Mouse (Mus musculus): ENCODE measurements around the gene Mmp11. TPM values are rescaled to one million over a fixed set of nuclear protein-coding genes. Genes with fewer than 3 reads are reported as not detected.

The Mmp11 gene
- total RNA-seq (2021) (1 to 10 TPM; 4.7 to 5.4 TPM), polyA plus RNA-seq (2012; rRNA removed) (15.6 and 15.7 TPM in 2 replicates)
- long read RNA-seq, partial matches to known transcripts = 0 of 2 reads
- long read RNA-seq, other reads (novel, unspliced or antisense) = 0 of 2 reads

GRCm38 (mm10) chr10:75935680-75936541 is at the start of gene Mmp11:
Gene Mmp11, minus strand, starts transcription at chr10:75936496.
- Histone ChIP-seq H3K4me1 (ENCODE audit: control insufficient read depth, insufficient read depth, low read length) (peaks cover 12% of the 10 kb centered on the region), H3K4me3 (peak within 1 kb of the TSS; percentile 55), H3K36me3 (ENCODE audit: control insufficient read depth, insufficient read depth, low read length) (no peaks in the 10 kb centered on the region), H3K27ac (peak within 1 kb of the TSS; percentile 84), H3K9ac (ENCODE audit: low read depth, low read length) (peak within 1 kb of the TSS; percentile 88), H3K27me3 (ENCODE audit: control insufficient read depth, insufficient read depth, low read length) (no peaks in the 10 kb centered on the region), H3K79me2 (replicated peaks; ENCODE audit: control insufficient read depth, insufficient read depth, low read length) (no peaks in the 10 kb centered on the region)
- WGBS = 8% methylated on average over 51 of the region's 51 CpGs
- TF ChIP-seq POLR2A (IDR thresholded peaks at IDR 0.05; ENCODE audit: insufficient read depth, low read depth, low read length) (peak; percentile 95), EP300 (IDR thresholded peaks at IDR 0.05; ENCODE audit: insufficient read depth, low read depth, low read length) (no peak), CTCF (IDR thresholded peaks at IDR 0.05) (no peak)
- intact Hi-C loops (cut with DNase I) = no loop called here
- peak; percentile 69 to 83 for DNase-seq

- intact Hi-C loops (cut with DNase I) = no loop called here
- no peaks in the 10 kb centered on the region for H3K27me3 ChIP-seq (ENCODE audit: control insufficient read depth, insufficient read depth, low read length)
- no peak overlapping the region for H3K27ac ChIP-seq
- WGBS = 83% methylated on average over 3 of the region's 3 CpGs
- H3K79me2 ChIP-seq (replicated peaks; ENCODE audit: control insufficient read depth, insufficient read depth, low read length) = no peaks in the 10 kb centered on the region
- no peaks in the 10 kb centered on the region for H3K36me3 ChIP-seq (ENCODE audit: control insufficient read depth, insufficient read depth, low read length)
- H3K4me1 ChIP-seq (ENCODE audit: control insufficient read depth, insufficient read depth, low read length) = no peaks in the 10 kb centered on the region
- H3K9ac ChIP-seq (ENCODE audit: low read depth, low read length) = no peak overlapping the region
- TF ChIP-seq CTCF (IDR thresholded peaks at IDR 0.05) (no peak), EP300 (IDR thresholded peaks at IDR 0.05; ENCODE audit: insufficient read depth, low read depth, low read length) (no peak), POLR2A (IDR thresholded peaks at IDR 0.05; ENCODE audit: insufficient read depth, low read depth, low read length) (no peak)
- no peak overlapping the region for H3K4me3 ChIP-seq
- DNase-seq = no peak
Measured at GRCm38 (mm10) chr10:75979432-75979831, 43.1 kb upstream of the Mmp11 start.

- H3K9ac ChIP-seq (ENCODE audit: low read depth, low read length) = no peak overlapping the region
- 85% methylated on average over 5 of the region's 5 CpGs for WGBS
- H3K27me3 ChIP-seq (ENCODE audit: control insufficient read depth, insufficient read depth, low read length) = no peaks in the 10 kb centered on the region
- no peaks in the 10 kb centered on the region for H3K79me2 ChIP-seq (replicated peaks; ENCODE audit: control insufficient read depth, insufficient read depth, low read length)
- DNase-seq = no peak
- H3K27ac ChIP-seq = no peak overlapping the region
- H3K4me1 ChIP-seq (ENCODE audit: control insufficient read depth, insufficient read depth, low read length) = no peaks in the 10 kb centered on the region
- H3K4me3 ChIP-seq = no peak overlapping the region
- no peaks in the 10 kb centered on the region for H3K36me3 ChIP-seq (ENCODE audit: control insufficient read depth, insufficient read depth, low read length)
- intact Hi-C loops (cut with DNase I) = no loop called here
- TF ChIP-seq EP300 (IDR thresholded peaks at IDR 0.05; ENCODE audit: insufficient read depth, low read depth, low read length) = no peak
- TF ChIP-seq CTCF (IDR thresholded peaks at IDR 0.05) = no peak
- TF ChIP-seq POLR2A (IDR thresholded peaks at IDR 0.05; ENCODE audit: insufficient read depth, low read depth, low read length) = no peak
Measured at GRCm38 (mm10) chr10:75978835-75979157, 42.5 kb upstream of the Mmp11 start.

GRCm38 (mm10) chr10:75978119-75978834 is 42.0 kb upstream of the Mmp11 start:
- H3K27ac ChIP-seq = no peak overlapping the region
- TF ChIP-seq POLR2A (IDR thresholded peaks at IDR 0.05; ENCODE audit: insufficient read depth, low read depth, low read length) = no peak
- no peak for TF ChIP-seq EP300 (IDR thresholded peaks at IDR 0.05; ENCODE audit: insufficient read depth, low read depth, low read length)
- TF ChIP-seq CTCF (IDR thresholded peaks at IDR 0.05) = no peak
- no peaks in the 10 kb centered on the region for H3K79me2 ChIP-seq (replicated peaks; ENCODE audit: control insufficient read depth, insufficient read depth, low read length)
- intact Hi-C loops (cut with DNase I) = no loop called here
- H3K4me1 ChIP-seq (ENCODE audit: control insufficient read depth, insufficient read depth, low read length) = no peaks in the 10 kb centered on the region
- H3K9ac ChIP-seq (ENCODE audit: low read depth, low read length) = no peak overlapping the region
- 36% methylated on average over 10 of the region's 10 CpGs for WGBS
- DNase-seq = no peak
- H3K4me3 ChIP-seq = no peak overlapping the region
- H3K36me3 ChIP-seq (ENCODE audit: control insufficient read depth, insufficient read depth, low read length) = no peaks in the 10 kb centered on the region
- H3K27me3 ChIP-seq (ENCODE audit: control insufficient read depth, insufficient read depth, low read length) = no peaks in the 10 kb centered on the region

- TF ChIP-seq EP300 (IDR thresholded peaks at IDR 0.05; ENCODE audit: insufficient read depth, low read depth, low read length) (no peak), CTCF (IDR thresholded peaks at IDR 0.05) (peak; percentile 65)
- DNase-seq = no peak
- intact Hi-C loops (cut with DNase I) = no loop called here
Measured at GRCm38 (mm10) chr10:75975216-75975615, 38.9 kb upstream of the Mmp11 start.

GRCm38 (mm10) chr10:75973846-75974245 is 37.5 kb upstream of the Mmp11 start:
- Histone ChIP-seq H3K4me3 (no peak overlapping the region), H3K36me3 (ENCODE audit: control insufficient read depth, insufficient read depth, low read length) (no peaks in the 10 kb centered on the region), H3K4me1 (ENCODE audit: control insufficient read depth, insufficient read depth, low read length) (no peaks in the 10 kb centered on the region), H3K27ac (no peak overlapping the region), H3K9ac (ENCODE audit: low read depth, low read length) (no peak overlapping the region), H3K27me3 (ENCODE audit: control insufficient read depth, insufficient read depth, low read length) (no peaks in the 10 kb centered on the region), H3K79me2 (replicated peaks; ENCODE audit: control insufficient read depth, insufficient read depth, low read length) (no peaks in the 10 kb centered on the region)
- no peak for DNase-seq
- intact Hi-C loops (cut with DNase I) = no loop called here
- WGBS = 86% methylated on average over 10 of the region's 10 CpGs
- TF ChIP-seq EP300 (IDR thresholded peaks at IDR 0.05; ENCODE audit: insufficient read depth, low read depth, low read length) (no peak), POLR2A (IDR thresholded peaks at IDR 0.05; ENCODE audit: insufficient read depth, low read depth, low read length) (no peak), CTCF (IDR thresholded peaks at IDR 0.05) (no peak)

More at GRCm38 (mm10) chr10:75975216-75975615, 38.9 kb upstream of the Mmp11 start:
- H3K27ac ChIP-seq = no peak overlapping the region
- no peak overlapping the region for H3K9ac ChIP-seq (ENCODE audit: low read depth, low read length)
- no peaks in the 10 kb centered on the region for H3K79me2 ChIP-seq (replicated peaks; ENCODE audit: control insufficient read depth, insufficient read depth, low read length)
- 63% methylated on average over 5 of the region's 5 CpGs for WGBS
- no peaks in the 10 kb centered on the region for H3K27me3 ChIP-seq (ENCODE audit: control insufficient read depth, insufficient read depth, low read length)
- H3K36me3 ChIP-seq (ENCODE audit: control insufficient read depth, insufficient read depth, low read length) = no peaks in the 10 kb centered on the region
- no peak overlapping the region for H3K4me3 ChIP-seq
- H3K4me1 ChIP-seq (ENCODE audit: control insufficient read depth, insufficient read depth, low read length) = no peaks in the 10 kb centered on the region

Measured in heart, adult 2 months (tissue).